Mouse (Mus musculus) stomach, postnatal 0 days (tissue): ENCODE data around the gene Pcif1. TPM values are rescaled to one million over a fixed set of nuclear protein-coding genes. Genes with fewer than 3 reads are reported as not detected.
A peak's percentile ranks its signal among the peaks of the same experiment; 100 is the strongest.

ENCODE experiments used
- ATAC-seq: fragments of 200-750 bp; cut with Nextera tagmentation; 2 replicates; pipeline ENCODE4 v1.8.0; 2017; ENCODE audit not compliant: low FRiP score, low TSS enrichment
- DNase-seq: peaks from one replicate; pipeline ENCODE4 v3.0.0-alpha.2; 2016; ENCODE audit warnings: low spot score
- H3K27ac ChIP-seq: fragments of 300-500 bp; sonication (generic); replicated peaks from 2 replicates; pipeline ENCODE4 v1.5.1; 2014; ENCODE audit warnings: mild to moderate bottlenecking, control low read depth
- H3K27me3 ChIP-seq: fragments of 300-500 bp; sonication (generic); 2 replicates; pipeline ENCODE4 v1.6.1; 2014; ENCODE audit warnings: low read length; ENCODE audit not compliant: control insufficient read depth, insufficient read depth
- H3K36me3 ChIP-seq: fragments of 300-500 bp; sonication (generic); 2 replicates; pipeline ENCODE4 v1.6.1; 2014; ENCODE audit warnings: low read length, mixed read lengths; ENCODE audit not compliant: control insufficient read depth, insufficient read depth
- H3K4me1 ChIP-seq: fragments of 300-500 bp; sonication (generic); replicated peaks from 2 replicates; pipeline ENCODE4 v1.6.1; 2014; ENCODE audit warnings: antibody characterized with exemption; ENCODE audit not compliant: control insufficient read depth, insufficient read depth
- H3K4me2 ChIP-seq: fragments of 300-500 bp; sonication (generic); replicated peaks from 2 replicates; pipeline ENCODE4 v1.6.1; 2014; ENCODE audit warnings: low read depth, mild to moderate bottlenecking, control low read depth, moderate library complexity
- H3K4me3 ChIP-seq: fragments of 300-500 bp; sonication (generic); 2 replicates; pipeline ENCODE4 v1.5.1; 2014; ENCODE audit warnings: low read depth, low read length, control low read depth
- H3K9ac ChIP-seq: fragments of 300-500 bp; sonication (generic); 2 replicates; pipeline ENCODE4 v1.6.1; 2014; ENCODE audit warnings: mild to moderate bottlenecking, low read length, control low read depth, mixed read lengths
- H3K9me3 ChIP-seq: fragments of 300-500 bp; sonication (generic); 2 replicates; pipeline ENCODE4 v1.6.1; 2016; ENCODE audit warnings: low read length; ENCODE audit not compliant: control insufficient read depth
- CTCF ChIP-seq: IDR thresholded peaks from 2 replicates; pipeline ENCODE4 v1.5.1; 2016; ENCODE audit warnings: antibody characterized with exemption, low read depth, mild to moderate bottlenecking, moderate library complexity
- EP300 ChIP-seq: optimal IDR thresholded peaks from 2 replicates; pipeline ENCODE3; 2016; ENCODE audit warnings: antibody characterized with exemption
- WGBS: fragments of 180-500 bp; shearing (Covaris S2); extraction: QIAGEN DNeasy Blood & Tissue Kit; methylation state at CpG from one replicate; pipeline ENCODE4 v1.1.7; 2014; 5-methylcytosine and 5-hydroxymethylcytosine counted together
- polyA plus RNA-seq: library from polyadenylated mRNA; unstranded; fragments of >200 nt; fragmentation: Nextera tagmentation; extraction: Ambion mirVana; gene quantifications from 2 replicates; pipeline ENCODE4 v1.2.1, GENCODE M21; 2015

Gene Pcif1
- polyA plus RNA-seq, 1 experiment from 2014 or later = 51.4 TPM

DNA sequence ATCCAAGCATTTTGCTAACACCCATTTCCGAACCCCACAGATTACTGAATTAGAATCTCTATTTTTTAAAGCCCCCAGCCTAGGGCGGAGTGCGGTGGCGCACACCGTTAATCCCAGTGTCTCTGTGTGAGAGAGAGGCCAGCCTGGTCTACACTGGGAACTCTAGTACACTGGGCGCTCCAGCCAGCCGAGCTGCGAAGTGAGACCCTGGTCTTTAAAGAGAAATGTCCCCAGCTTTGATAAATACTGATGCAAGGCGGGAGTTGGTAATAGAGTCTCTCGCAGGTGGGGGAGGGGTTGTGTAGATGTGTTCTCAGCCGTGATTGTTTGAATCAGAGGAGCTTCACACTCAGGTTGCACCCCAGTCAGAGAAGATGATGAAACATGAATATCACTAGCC lies 60.0 kb downstream of the Pcif1 start:
- WGBS = 9% methylated on average over 11 of the region's 11 CpGs
- ATAC-seq (no peak), DNase-seq (no peak)
- H3K27ac ChIP-seq = no peak overlapping the region
- H3K9me3 ChIP-seq = no peaks in the 10 kb centered on the region
- TF ChIP-seq EP300 = no peak
- TF ChIP-seq CTCF = no peak
- H3K4me3 ChIP-seq = peak overlapping the region; percentile 27
- H3K4me2 ChIP-seq = peak overlapping the region; percentile 61
- H3K4me1 ChIP-seq = no peaks in the 10 kb centered on the region
- 0 out of 2 replicates have a peak, but pooled peaks cover 3% of the 10 kb centered on the region for H3K27me3 ChIP-seq
- H3K9ac ChIP-seq = no peak overlapping the region
- H3K36me3 ChIP-seq = no peaks in the 10 kb centered on the region

GRCm38 (mm10) chr2:164940140-164940830 lies 61.2 kb downstream of the Pcif1 start, which contains the start of gene Mmp9:
TSS of gene Mmp9 (plus strand) at chr2:164940780.
- Histone ChIP-seq H3K36me3 (no peaks in the 10 kb centered on the region), H3K27ac (no peak within 1 kb of the TSS), H3K4me3 (no peak within 1 kb of the TSS), H3K9me3 (no peaks in the 10 kb centered on the region), H3K4me1 (no peaks in the 10 kb centered on the region), H3K27me3 (0 out of 2 replicates have a peak, but pooled peaks cover 3% of the 10 kb centered on the region), H3K4me2 (no peak within 1 kb of the TSS), H3K9ac (no peak within 1 kb of the TSS)
- TF ChIP-seq CTCF = no peak
- no peak for TF ChIP-seq EP300
- ATAC-seq (no peak), DNase-seq (no peak)
- WGBS = 21% methylated on average over 10 of the region's 10 CpGs

GRCm38 (mm10) chr2:164942692-164943290 lies 63.7 kb downstream of the Pcif1 start:
- H3K4me2 ChIP-seq = no peak overlapping the region
- DNase-seq (no peak), ATAC-seq (no peak)
- no peaks in the 10 kb centered on the region for H3K36me3 ChIP-seq
- H3K4me3 ChIP-seq = no peak overlapping the region
- no peak overlapping the region for H3K27ac ChIP-seq
- TF ChIP-seq CTCF = no peak
- TF ChIP-seq EP300 = no peak
- H3K4me1 ChIP-seq = no peaks in the 10 kb centered on the region
- 22% methylated on average over 5 of the region's 5 CpGs for WGBS
- no peaks in the 10 kb centered on the region for H3K27me3 ChIP-seq
- no peaks in the 10 kb centered on the region for H3K9me3 ChIP-seq
- H3K9ac ChIP-seq = no peak overlapping the region

Other genes starting within 250 kb of the Pcif1 start
- not detected in 2 replicates for gene Wfdc16, start 240.5 kb upstream of the Pcif1 start, polyA plus RNA-seq
- gene Wfdc10, start 223.3 kb upstream of the Pcif1 start, polyA plus RNA-seq = 12.2 and 12.6 TPM in 2 replicates
- gene Wfdc9, start 222.7 kb upstream of the Pcif1 start, polyA plus RNA-seq = 0.58 TPM in 1 of 2 replicates, not detected in the other
- gene Wfdc11, start 205.2 kb upstream of the Pcif1 start, polyA plus RNA-seq = not detected in 2 replicates
- gene Wfdc13, start 194.2 kb upstream of the Pcif1 start, polyA plus RNA-seq = 2.1 and 2.6 TPM in 2 replicates
- gene Spint4, start 180.8 kb upstream of the Pcif1 start, polyA plus RNA-seq = not detected in 2 replicates
- gene Spint5, start 164.0 kb upstream of the Pcif1 start, polyA plus RNA-seq = not detected in 2 replicates
- gene Wfdc3, start 133.4 kb upstream of the Pcif1 start, polyA plus RNA-seq = 1.4 TPM in 2 replicates
- 38.0 and 39.1 TPM in 2 replicates for gene Dnttip1, start 133.3 kb upstream of the Pcif1 start, polyA plus RNA-seq
- gene Ube2c, start 109.4 kb upstream of the Pcif1 start, polyA plus RNA-seq = 74.1 and 104 TPM in 2 replicates
- 7.0 and 8.5 TPM in 2 replicates for gene Tnnc2, start 99.3 kb upstream of the Pcif1 start, polyA plus RNA-seq
- 13.9 and 14.9 TPM in 2 replicates for gene Snx21, start 93.5 kb upstream of the Pcif1 start, polyA plus RNA-seq
- 39.4 and 43.8 TPM in 2 replicates for gene Acot8, start 74.4 kb upstream of the Pcif1 start, polyA plus RNA-seq
- gene Zswim3, start 74.2 kb upstream of the Pcif1 start, polyA plus RNA-seq = 3.8 and 4.4 TPM in 2 replicates
- 10.1 and 11.4 TPM in 2 replicates for gene Zswim1, start 56.6 kb upstream of the Pcif1 start, polyA plus RNA-seq
- gene Spata25, start 50.8 kb upstream of the Pcif1 start, polyA plus RNA-seq = not detected in 2 replicates
- gene Ctsa, start 46.4 kb upstream of the Pcif1 start, polyA plus RNA-seq = 107 and 114 TPM in 2 replicates
- gene Neurl2, start 45.8 kb upstream of the Pcif1 start, polyA plus RNA-seq = 4.6 and 5.3 TPM in 2 replicates
- gene Pltp, start 21.6 kb upstream of the Pcif1 start, polyA plus RNA-seq = 42.7 and 44.2 TPM in 2 replicates
- gene Zfp335, start 32.5 kb downstream of the Pcif1 start, polyA plus RNA-seq = 3.7 and 4.3 TPM in 2 replicates
- 0.87 and 1.1 TPM in 2 replicates for gene Mmp9, start 61.5 kb downstream of the Pcif1 start, polyA plus RNA-seq
- 0.12 and 0.21 TPM in 2 replicates for gene Slc12a5, start 81.5 kb downstream of the Pcif1 start, polyA plus RNA-seq
- 17.3 and 17.9 TPM in 2 replicates for gene Ncoa5, start 155.6 kb downstream of the Pcif1 start, polyA plus RNA-seq
- gene Cd40, start 176.3 kb downstream of the Pcif1 start, polyA plus RNA-seq = 3.3 and 3.7 TPM in 2 replicates
- gene 1700025C18Rik, start 211.4 kb downstream of the Pcif1 start, polyA plus RNA-seq = not detected in 2 replicates